Mouse (Mus musculus) retina, adult 2 months (tissue): ENCODE measurements around the gene Cfap65.
A peak's percentile ranks its signal among the peaks of the same experiment; 100 is the strongest.

ENCODE experiments used
- DNase-seq: peaks from one replicate; pipeline ENCODE4 v3.0.0-alpha.2; 2012; ENCODE audit warnings: low read depth, low spot score

The Cfap65 gene

GRCm38 (mm10) chr1:74935402-74935801, at the start of gene Cfap65:
Gene Cfap65 (minus strand): TSS chr1:74935599.
- DNase-seq: peak; percentile 11

- DNase-seq: no peak
Observed at GRCm38 (mm10) chr1:74977001-74977400, 41.6 kb upstream of the Cfap65 start.

- DNase-seq: no peak
Observed at GRCm38 (mm10) chr1:74975936-74976335, 40.5 kb upstream of the Cfap65 start.

GRCm38 (mm10) chr1:74973590-74973989, 38.2 kb upstream of the Cfap65 start:
- DNase-seq: no peak

GRCm38 (mm10) chr1:74971353-74972050, 36.1 kb upstream of the Cfap65 start:
- DNase-seq: no peak

- no peak for DNase-seq
Observed at GRCm38 (mm10) chr1:74967962-74968580, 32.7 kb upstream of the Cfap65 start.

- DNase-seq: peak; percentile 51
Observed at GRCm38 (mm10) chr1:74964494-74965215, 29.3 kb upstream of the Cfap65 start.

GRCm38 (mm10) chr1:74962853-74963227, 27.4 kb upstream of the Cfap65 start:
- no peak for DNase-seq

- DNase-seq: no peak
Observed at GRCm38 (mm10) chr1:74962126-74962852, 26.9 kb upstream of the Cfap65 start.

GRCm38 (mm10) chr1:74961722-74962121, 26.3 kb upstream of the Cfap65 start:
- DNase-seq: no peak

GRCm38 (mm10) chr1:74960059-74960458, 24.7 kb upstream of the Cfap65 start:
- DNase-seq: no peak

GRCm38 (mm10) chr1:74951556-74952210, 16.3 kb upstream of the Cfap65 start, which contains the start of gene Ihh:
Gene Ihh (minus strand): TSS chr1:74951672.
- no peak for DNase-seq

- DNase-seq: no peak
Observed at GRCm38 (mm10) chr1:74950576-74951490, 15.4 kb upstream of the Cfap65 start.

GRCm38 (mm10) chr1:74950066-74950465, 14.7 kb upstream of the Cfap65 start:
- DNase-seq: no peak

GRCm38 (mm10) chr1:74949666-74950050, 14.3 kb upstream of the Cfap65 start:
- DNase-seq: no peak

GRCm38 (mm10) chr1:74948784-74949665, 13.6 kb upstream of the Cfap65 start:
- peak; percentile 23 for DNase-seq

GRCm38 (mm10) chr1:74947986-74948670, 12.7 kb upstream of the Cfap65 start:
- DNase-seq: no peak

GRCm38 (mm10) chr1:74941651-74942360, 6.4 kb upstream of the Cfap65 start:
- no peak for DNase-seq
